Mouse (Mus musculus) kidney, embryonic 15.5 days (tissue): Measurements from ENCODE around the gene D10Wsu102e. TPM values are rescaled to one million over a fixed set of nuclear protein-coding genes. Genes with fewer than 3 reads are reported as not detected.

Experiments used
- ATAC-seq: fragments of 200-750 bp; cut with Nextera tagmentation; replicated peaks from 2 replicates; pipeline ENCODE4 v1.8.0; 2017; ENCODE audit warnings: moderate TSS enrichment; ENCODE audit not compliant: low FRiP score
- H3K27ac ChIP-seq: fragments of 300-500 bp; sonication (generic); 2 replicates; pipeline ENCODE4 v1.5.1; 2015; ENCODE audit warnings: mild to moderate bottlenecking, inconsistent platforms
- H3K27me3 ChIP-seq: fragments of 300-500 bp; sonication (generic); 2 replicates; pipeline ENCODE4 v1.6.1; 2015; ENCODE audit warnings: inconsistent platforms
- H3K36me3 ChIP-seq: fragments of 300-500 bp; sonication (generic); 2 replicates; pipeline ENCODE4 v1.6.1; 2015; ENCODE audit warnings: inconsistent platforms
- H3K4me1 ChIP-seq: fragments of 300-500 bp; sonication (generic); 2 replicates; pipeline ENCODE4 v1.6.1; 2015; ENCODE audit warnings: inconsistent platforms
- H3K4me2 ChIP-seq: fragments of 300-500 bp; sonication (generic); 2 replicates; pipeline ENCODE4 v1.6.1; 2015; ENCODE audit warnings: moderate library complexity, mild to moderate bottlenecking, inconsistent platforms
- H3K4me3 ChIP-seq: fragments of 300-500 bp; sonication (generic); replicated peaks from 2 replicates; pipeline ENCODE4 v1.5.1; 2015; ENCODE audit warnings: mild to moderate bottlenecking, inconsistent platforms
- H3K9ac ChIP-seq: fragments of 300-500 bp; sonication (generic); 2 replicates; pipeline ENCODE4 v1.6.1; 2015; ENCODE audit warnings: mild to moderate bottlenecking, inconsistent platforms
- H3K9me3 ChIP-seq: fragments of 300-500 bp; sonication (generic); replicated peaks from 2 replicates; pipeline ENCODE4 v1.6.1; 2016; ENCODE audit warnings: inconsistent platforms
- WGBS: fragments of 180-500 bp; shearing (Covaris S2); methylation state at CpG from one replicate; pipeline ENCODE4 v1.1.7; 2015; ENCODE audit warnings: mixed read lengths; 5-methylcytosine and 5-hydroxymethylcytosine counted together
- polyA plus RNA-seq: library from polyadenylated mRNA; unstranded; fragments of >200 nt; fragmentation: Nextera tagmentation; extraction: Ambion mirVana; gene quantifications from 2 replicates; pipeline ENCODE4 v1.2.1, GENCODE M21; 2015

D10Wsu102e gene
- polyA plus RNA-seq = 0.78 and 0.82 TPM in 2 replicates

DNA sequence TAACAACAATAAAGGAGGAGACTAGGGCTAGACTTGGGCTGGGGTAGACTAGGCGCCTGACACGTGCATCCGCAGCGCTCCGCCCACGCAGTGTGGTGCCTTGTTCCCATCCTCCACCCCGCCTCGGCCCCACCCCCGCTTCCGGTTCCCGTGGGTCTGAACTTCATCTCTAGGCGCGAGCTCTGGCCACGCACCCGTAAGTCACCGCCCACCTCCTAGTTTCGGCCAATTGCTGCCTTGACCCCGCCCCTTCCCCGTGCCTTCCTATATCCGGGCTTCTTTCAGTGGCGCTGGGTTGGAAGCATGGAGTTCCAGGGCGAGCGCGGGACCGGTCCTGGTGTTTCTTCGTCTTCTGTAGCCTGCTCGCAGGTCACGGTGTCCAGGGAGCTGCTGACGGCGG lies at the start of gene D10Wsu102e:
D10Wsu102e (plus strand) TSS at position 266 of the 400 bp plus-strand sequence.
- H3K9ac ChIP-seq = peak within 1 kb of the TSS; percentile 73
- H3K4me1 ChIP-seq = peaks cover 20% of the 10 kb centered on the region
- H3K27ac ChIP-seq = peak within 1 kb of the TSS; percentile 83
- WGBS = under 1% methylated on average over 30 of the region's 30 CpGs
- H3K9me3 ChIP-seq = no peaks in the 10 kb centered on the region
- peaks cover 28% of the 10 kb centered on the region for H3K36me3 ChIP-seq
- no peaks in the 10 kb centered on the region for H3K27me3 ChIP-seq
- H3K4me3 ChIP-seq = peak within 1 kb of the TSS; percentile 72
- peak within 1 kb of the TSS; percentile 72 for H3K4me2 ChIP-seq
- peak; percentile 98 for ATAC-seq

GRCm38 (mm10) chr10:83310356-83310755 lies 49.7 kb upstream of the D10Wsu102e start:
- 84% methylated on average over 7 of the region's 7 CpGs for WGBS
- Histone ChIP-seq H3K9ac (no peak overlapping the region), H3K4me1 (no peaks in the 10 kb centered on the region), H3K4me2 (no peak overlapping the region), H3K9me3 (no peaks in the 10 kb centered on the region), H3K36me3 (no peaks in the 10 kb centered on the region), H3K27me3 (no peaks in the 10 kb centered on the region), H3K4me3 (no peak overlapping the region), H3K27ac (no peak overlapping the region)
- no peak for ATAC-seq

- no peaks in the 10 kb centered on the region for H3K27me3 ChIP-seq
- H3K9me3 ChIP-seq = no peaks in the 10 kb centered on the region
- H3K27ac ChIP-seq = no peak overlapping the region
- H3K4me1 ChIP-seq = no peaks in the 10 kb centered on the region
- H3K36me3 ChIP-seq = no peaks in the 10 kb centered on the region
- H3K4me3 ChIP-seq = no peak overlapping the region
- H3K4me2 ChIP-seq = no peak overlapping the region
- WGBS = 84% methylated on average over 5 of the region's 5 CpGs
- ATAC-seq = no peak
- H3K9ac ChIP-seq = no peak overlapping the region
These were observed 47.0 kb upstream of the D10Wsu102e start for GRCm38 (mm10) chr10:83313033-83313432.

DNA sequence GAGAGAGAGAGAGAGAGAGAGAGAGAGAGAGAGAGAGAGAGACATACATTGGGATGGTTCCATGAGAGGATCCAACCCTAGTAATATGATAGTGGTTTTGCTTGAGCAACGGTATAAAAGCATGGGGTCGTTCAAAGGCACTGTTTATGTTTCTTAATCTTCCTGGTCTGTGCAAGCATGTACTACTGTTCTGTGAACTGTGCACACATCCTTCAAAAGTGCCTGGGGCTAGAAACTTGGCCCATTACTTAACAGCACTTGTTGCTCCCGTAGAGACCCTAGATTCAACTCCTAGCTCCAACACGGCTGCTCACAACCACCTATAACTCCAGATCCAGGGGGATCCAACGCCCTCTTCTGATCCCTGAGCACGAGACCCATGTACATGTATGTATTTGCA lies 39.6 kb upstream of the D10Wsu102e start:
- Histone ChIP-seq H3K9me3 (no peaks in the 10 kb centered on the region), H3K27me3 (peaks cover 3% of the 10 kb centered on the region; the same call in 1 of the 2 replicates), H3K27ac (no peak overlapping the region), H3K4me1 (0 out of 2 replicates have a peak, but pooled peaks cover 3% of the 10 kb centered on the region), H3K4me2 (no peak overlapping the region), H3K9ac (no peak overlapping the region), H3K36me3 (no peaks in the 10 kb centered on the region), H3K4me3 (no peak overlapping the region)
- 68% methylated on average over 6 of the region's 6 CpGs for WGBS
- ATAC-seq = no peak

- Histone ChIP-seq H3K4me2 (no peak overlapping the region), H3K36me3 (no peaks in the 10 kb centered on the region), H3K4me1 (0 out of 2 replicates have a peak, but pooled peaks cover 3% of the 10 kb centered on the region), H3K9ac (no peak overlapping the region), H3K27me3 (peaks cover 3% of the 10 kb centered on the region; the same call in 1 of the 2 replicates), H3K9me3 (no peaks in the 10 kb centered on the region), H3K4me3 (no peak overlapping the region), H3K27ac (no peak overlapping the region)
- ATAC-seq = no peak
- 85% methylated on average over 7 of the region's 7 CpGs for WGBS
These were observed 39.2 kb upstream of the D10Wsu102e start for GRCm38 (mm10) chr10:83320870-83321269.

GRCm38 (mm10) chr10:83321528-83321927 lies 38.5 kb upstream of the D10Wsu102e start:
- Histone ChIP-seq H3K9me3 (no peaks in the 10 kb centered on the region), H3K27me3 (peaks cover 3% of the 10 kb centered on the region; the same call in 1 of the 2 replicates), H3K4me1 (0 out of 2 replicates have a peak, but pooled peaks cover 3% of the 10 kb centered on the region), H3K36me3 (no peaks in the 10 kb centered on the region), H3K9ac (no peak overlapping the region), H3K4me2 (no peak overlapping the region), H3K4me3 (no peak overlapping the region), H3K27ac (no peak overlapping the region)
- no peak for ATAC-seq
- WGBS = 80% methylated on average over 6 of the region's 6 CpGs

DNA sequence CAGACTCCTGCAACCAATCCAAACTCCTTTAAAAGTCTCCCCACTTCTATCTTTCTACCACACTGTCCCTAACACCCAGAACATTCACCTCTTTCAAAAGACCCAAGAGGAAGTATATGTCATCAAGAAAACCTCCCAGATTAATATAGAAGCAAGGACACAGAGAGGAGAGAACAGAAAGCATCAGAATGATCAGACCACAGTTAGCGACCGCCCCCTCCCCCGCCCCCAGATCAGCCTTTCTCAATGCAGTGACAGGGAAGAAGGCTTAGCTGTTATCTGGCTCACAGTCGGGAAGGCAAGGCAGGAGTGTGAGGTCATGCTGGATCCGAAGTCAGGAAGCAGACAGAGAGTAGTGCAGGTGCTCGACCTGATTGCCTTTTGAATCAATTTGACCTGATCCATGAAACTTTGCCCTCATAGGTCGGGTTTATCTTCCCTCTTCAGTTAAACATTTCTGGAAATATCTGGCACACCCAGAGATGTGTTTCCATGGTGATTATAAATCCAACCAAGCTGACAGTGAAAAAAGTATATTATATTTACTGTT lies 37.4 kb upstream of the D10Wsu102e start:
- no peak for ATAC-seq
- Histone ChIP-seq H3K4me1 (0 out of 2 replicates have a peak, but pooled peaks cover 3% of the 10 kb centered on the region), H3K4me3 (no peak overlapping the region), H3K27ac (no peak overlapping the region), H3K4me2 (no peak overlapping the region), H3K27me3 (peaks cover 3% of the 10 kb centered on the region; the same call in 1 of the 2 replicates), H3K36me3 (no peaks in the 10 kb centered on the region), H3K9me3 (no peaks in the 10 kb centered on the region), H3K9ac (no peak overlapping the region)
- WGBS = 57% methylated on average over 7 of the region's 7 CpGs

- WGBS = 68% methylated on average over 3 of the region's 3 CpGs
- Histone ChIP-seq H3K9me3 (no peaks in the 10 kb centered on the region), H3K4me3 (no peak overlapping the region), H3K9ac (no peak overlapping the region), H3K4me1 (0 out of 2 replicates have a peak, but pooled peaks cover 3% of the 10 kb centered on the region), H3K4me2 (no peak overlapping the region), H3K36me3 (no peaks in the 10 kb centered on the region), H3K27me3 (peaks cover 3% of the 10 kb centered on the region; the same call in 1 of the 2 replicates), H3K27ac (no peak overlapping the region)
- ATAC-seq = no peak
These were observed 35.1 kb upstream of the D10Wsu102e start for GRCm38 (mm10) chr10:83324871-83325270.

DNA sequence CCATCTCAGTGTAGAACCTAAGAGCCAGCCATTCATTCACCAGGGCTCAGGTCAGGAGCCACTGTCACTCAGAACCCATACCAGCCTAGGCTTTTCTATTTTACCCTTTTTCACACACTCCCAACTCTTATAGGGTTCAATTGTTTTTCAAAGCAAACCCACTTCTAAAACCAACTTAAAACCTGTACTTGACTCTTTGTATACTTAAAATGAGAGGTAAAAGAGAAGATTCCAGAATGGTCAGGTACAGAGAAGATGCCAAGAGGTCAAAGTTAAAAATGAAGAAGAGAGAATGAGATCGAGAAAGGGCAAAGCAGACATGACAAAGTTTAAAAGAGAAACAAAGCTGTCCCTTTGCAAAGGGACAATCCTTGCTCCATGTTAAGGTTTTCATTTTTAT lies 34.1 kb upstream of the D10Wsu102e start:
- no peaks in the 10 kb centered on the region for H3K4me1 ChIP-seq
- WGBS = 87% methylated on average over 1 of the region's 1 CpGs
- H3K9ac ChIP-seq = no peak overlapping the region
- H3K4me2 ChIP-seq = no peak overlapping the region
- ATAC-seq = no peak
- no peaks in the 10 kb centered on the region for H3K9me3 ChIP-seq
- H3K27me3 ChIP-seq = peaks cover 3% of the 10 kb centered on the region; the same call in 1 of the 2 replicates
- H3K27ac ChIP-seq = no peak overlapping the region
- H3K36me3 ChIP-seq = no peaks in the 10 kb centered on the region
- H3K4me3 ChIP-seq = no peak overlapping the region

GRCm38 (mm10) chr10:83326648-83327285 lies 33.3 kb upstream of the D10Wsu102e start:
- Histone ChIP-seq H3K9me3 (no peaks in the 10 kb centered on the region), H3K4me3 (no peak overlapping the region), H3K4me1 (no peaks in the 10 kb centered on the region), H3K4me2 (no peak overlapping the region), H3K9ac (no peak overlapping the region), H3K36me3 (no peaks in the 10 kb centered on the region), H3K27ac (no peak overlapping the region), H3K27me3 (peaks cover 3% of the 10 kb centered on the region; the same call in 1 of the 2 replicates)
- 87% methylated on average over 14 of the region's 14 CpGs for WGBS
- no peak for ATAC-seq

DNA sequence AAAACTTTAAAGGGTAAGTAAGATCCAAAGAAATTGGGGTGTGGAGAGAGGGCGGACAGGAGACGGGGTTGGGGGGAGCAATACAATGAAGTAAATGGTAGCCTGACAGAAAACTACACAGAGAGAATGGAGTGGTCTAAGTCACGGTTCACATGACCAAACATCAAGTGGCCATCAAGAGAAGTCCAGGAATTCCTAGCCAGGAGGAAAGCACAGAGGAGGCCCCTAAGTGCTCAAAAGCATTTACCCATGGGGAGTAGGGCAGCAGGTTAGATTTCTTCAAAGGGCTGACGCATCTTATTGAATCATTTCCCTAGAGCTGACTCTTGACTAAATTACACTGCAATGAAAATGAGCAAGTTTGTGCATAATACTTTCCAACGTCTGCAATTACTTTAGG lies 31.2 kb upstream of the D10Wsu102e start:
- Histone ChIP-seq H3K36me3 (no peaks in the 10 kb centered on the region), H3K4me2 (no peak overlapping the region), H3K9ac (no peak overlapping the region), H3K27me3 (peaks cover 7% of the 10 kb centered on the region), H3K9me3 (no peaks in the 10 kb centered on the region), H3K4me1 (no peaks in the 10 kb centered on the region), H3K4me3 (no peak overlapping the region), H3K27ac (no peak overlapping the region)
- WGBS = 68% methylated on average over 5 of the region's 5 CpGs
- ATAC-seq = no peak

DNA sequence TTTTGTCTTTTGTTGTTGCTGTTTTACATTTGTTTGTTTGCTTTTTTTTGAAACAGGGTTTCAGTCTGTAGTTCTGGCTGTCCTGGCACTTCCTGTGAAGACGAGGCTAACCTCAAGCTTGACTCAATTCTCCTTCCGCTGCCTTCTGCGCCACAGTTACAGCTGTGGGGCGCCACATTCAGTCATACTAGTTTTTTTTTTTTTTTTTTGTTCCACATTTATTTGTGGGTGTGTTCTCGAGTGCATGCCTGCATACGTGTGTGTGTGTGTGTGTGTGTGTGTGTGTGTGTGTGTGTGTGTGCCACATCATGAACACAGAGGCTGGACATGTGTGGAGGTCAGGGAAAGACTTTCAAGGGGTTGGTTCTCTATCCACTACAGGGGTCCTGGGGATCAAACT lies 29.7 kb upstream of the D10Wsu102e start:
- Histone ChIP-seq H3K36me3 (no peaks in the 10 kb centered on the region), H3K9ac (no peak overlapping the region), H3K27ac (no peak overlapping the region), H3K4me2 (no peak overlapping the region), H3K4me1 (no peaks in the 10 kb centered on the region), H3K9me3 (no peaks in the 10 kb centered on the region), H3K27me3 (peaks cover 23% of the 10 kb centered on the region), H3K4me3 (no peak overlapping the region)
- ATAC-seq = no peak
- WGBS = 71% methylated on average over 6 of the region's 6 CpGs
